Mouse (Mus musculus) myocyte (in vitro differentiated cells): ENCODE results near the gene Bckdhb. TPM values are rescaled to one million over a fixed set of nuclear protein-coding genes. Genes with fewer than 3 reads are reported as not detected.

Experiments used
- H3K27me3 ChIP-seq: one replicate; pipeline ENCODE4 v1.6.1; 2011; ENCODE audit not compliant: control insufficient read depth, insufficient read depth, insufficient read length
- H3K36me3 ChIP-seq: one replicate; pipeline ENCODE4 v1.6.1; 2011; ENCODE audit not compliant: control insufficient read depth, insufficient read depth
- H3K4me2 ChIP-seq: one replicate; pipeline ENCODE4 v1.6.1; 2011; ENCODE audit warnings: low read depth, control low read depth
- H3K4me3 ChIP-seq: one replicate; pipeline ENCODE4 v1.5.1; 2011; ENCODE audit warnings: mild to moderate bottlenecking, control low read depth, moderate library complexity
- H3K79me2 ChIP-seq: one replicate; pipeline ENCODE4 v1.6.1; 2011; ENCODE audit not compliant: control insufficient read depth, insufficient read depth
- H3ac ChIP-seq: one replicate; pipeline ENCODE4 v1.6.1; 2011; ENCODE audit not compliant: control insufficient read depth, insufficient read length
- CEBPB ChIP-seq: IDR thresholded peaks from 2 replicates; pipeline ENCODE4 v1.6.1; 2011; ENCODE audit warnings: mild to moderate bottlenecking, moderate library complexity; ENCODE audit not compliant: poor library complexity, insufficient read depth, severe bottlenecking
- E2F4 ChIP-seq: IDR thresholded peaks from one replicate; pipeline ENCODE4 v1.6.1; 2011; ENCODE audit warnings: mild to moderate bottlenecking, control low read depth, moderate library complexity; ENCODE audit not compliant: insufficient read depth
- MAX ChIP-seq: IDR thresholded peaks from one replicate; pipeline ENCODE4 v1.6.1; 2011; ENCODE audit warnings: low read depth, mild to moderate bottlenecking, control low read depth
- MYOD1 ChIP-seq, 3 experiments: IDR thresholded peaks; one replicate each; pipeline ENCODE4 v1.6.1; 2011; ENCODE audit warnings: control low read depth in 2 of 3, low read depth in 2 of 3, mild to moderate bottlenecking in 2 of 3, moderate library complexity in 1 of 3; ENCODE audit not compliant: insufficient read length in 2 of 3, control insufficient read depth in 1 of 3
- MYOG ChIP-seq, 3 experiments: IDR thresholded peaks; one replicate each; pipeline ENCODE4 v1.6.1; 2011; ENCODE audit warnings: control low read depth in 2 of 3, low read depth in 2 of 3, mild to moderate bottlenecking in 2 of 3; ENCODE audit not compliant: insufficient read length in 2 of 3, control insufficient read depth in 1 of 3, insufficient read depth in 1 of 3
- POLR2A ChIP-seq: IDR thresholded peaks from one replicate; pipeline ENCODE4 v1.6.1; 2011; ENCODE audit warnings: low read depth, mild to moderate bottlenecking, control low read depth, moderate library complexity; ENCODE audit not compliant: insufficient read length
- POLR2AphosphoS2 ChIP-seq: IDR thresholded peaks from one replicate; pipeline ENCODE4 v1.6.1; 2011; ENCODE audit warnings: low read depth, control low read depth; ENCODE audit not compliant: insufficient read length
- REST ChIP-seq: IDR thresholded peaks from one replicate; pipeline ENCODE4 v1.6.1; 2011; ENCODE audit warnings: mild to moderate bottlenecking, control low read depth, moderate library complexity; ENCODE audit not compliant: insufficient read depth, insufficient read length
- SRF ChIP-seq: IDR thresholded peaks from one replicate; pipeline ENCODE4 v1.6.1; 2011; ENCODE audit warnings: low read depth; ENCODE audit not compliant: control insufficient read depth, insufficient read length
- TCF12 ChIP-seq: IDR thresholded peaks from one replicate; pipeline ENCODE4 v1.6.1; 2011; ENCODE audit warnings: mild to moderate bottlenecking, control low read depth; ENCODE audit not compliant: poor library complexity, insufficient read depth, severe bottlenecking
- TCF3 ChIP-seq: IDR thresholded peaks from one replicate; pipeline ENCODE4 v1.6.1; 2011; ENCODE audit warnings: low read depth, control low read depth; ENCODE audit not compliant: insufficient read length
- USF1 ChIP-seq: IDR thresholded peaks from one replicate; pipeline ENCODE4 v1.6.1; 2011; ENCODE audit warnings: low read depth, mild to moderate bottlenecking, control low read depth, moderate library complexity
- polyA plus RNA-seq: library from polyadenylated mRNA; unstranded; fragments of >200 nt; fragmentation: generic; extraction: Trizol; gene quantifications from one replicate; pipeline ENCODE4 v1.2.1, GENCODE M21; 2012; ENCODE audit warnings: missing spikeins

The Bckdhb gene
- polyA plus RNA-seq, 1 experiment = 4.3 TPM

DNA sequence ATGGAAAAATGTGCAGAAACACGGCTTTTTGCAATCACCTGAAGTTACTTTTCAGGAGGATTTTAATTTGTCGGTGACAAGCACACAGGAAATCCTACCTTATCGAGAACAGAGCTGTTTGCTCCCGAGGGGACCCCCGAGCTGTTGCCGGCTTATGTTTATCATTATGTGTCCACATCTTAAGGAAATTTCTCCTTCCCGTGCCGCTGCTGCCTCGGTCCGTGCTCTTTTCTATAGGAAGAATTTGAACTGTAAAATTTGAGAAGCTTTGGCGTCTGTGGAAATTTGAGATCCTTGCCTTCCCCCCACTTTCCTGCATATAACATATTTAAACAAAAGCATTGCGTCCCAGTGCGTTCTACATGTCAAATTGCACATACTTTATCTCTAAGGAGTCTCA lies 189.3 kb downstream of the Bckdhb start:
- H3K27me3 ChIP-seq = no peaks in the 10 kb centered on the region

DNA sequence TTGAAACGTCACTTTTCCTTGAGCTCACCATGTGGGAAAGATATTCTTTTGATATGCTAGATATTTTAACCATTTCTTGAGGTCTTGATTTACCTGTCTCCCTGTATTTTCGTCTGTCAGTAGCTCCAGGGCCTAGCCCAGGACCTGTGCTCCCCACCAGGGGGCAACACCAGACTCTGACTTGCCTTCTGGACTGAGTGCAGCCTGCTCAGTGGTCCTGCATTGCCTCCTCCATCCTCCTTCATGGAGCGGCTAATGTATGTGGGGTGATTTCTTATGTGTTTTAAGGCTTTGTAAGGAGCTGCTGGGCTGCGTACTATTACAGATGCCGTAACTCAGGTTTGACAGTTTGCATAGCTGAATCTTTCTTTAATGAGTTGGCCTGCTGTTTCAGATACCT lies 192.4 kb downstream of the Bckdhb start:
- no peaks in the 10 kb centered on the region for H3K27me3 ChIP-seq
- TF ChIP-seq CEBPB (no peak), MAX (no peak), POLR2A (no peak), TCF3 (no peak), MYOG (IDR thresholded peaks at IDR 0.05; ENCODE audit: control insufficient read depth in 1 of 3, insufficient read depth in 1 of 3, insufficient read length in 2 of 3, low read depth in 2 of 3) (no peak), SRF (no peak)
- no peak overlapping the region for H3K4me2 ChIP-seq
- H3K79me2 ChIP-seq = no peaks in the 10 kb centered on the region
- H3K4me3 ChIP-seq = no peak overlapping the region
- H3K36me3 ChIP-seq = no peaks in the 10 kb centered on the region
- H3ac ChIP-seq = no peak overlapping the region

More for the DNA sequence above, 189.3 kb downstream of the Bckdhb start:
- H3K4me3 ChIP-seq = no peak overlapping the region
- no peaks in the 10 kb centered on the region for H3K36me3 ChIP-seq
- no peak overlapping the region for H3K4me2 ChIP-seq
- TF ChIP-seq POLR2AphosphoS2 = no peak
- no peak for TF ChIP-seq SRF
- no peak for TF ChIP-seq USF1
- no peak for TF ChIP-seq TCF3
- no peak for TF ChIP-seq REST
- no peak for TF ChIP-seq MYOG (IDR thresholded peaks at IDR 0.05; ENCODE audit: control insufficient read depth in 1 of 3, insufficient read depth in 1 of 3, insufficient read length in 2 of 3, low read depth in 2 of 3)
- no peak for TF ChIP-seq MAX
- TF ChIP-seq TCF12 = no peak
- no peak for TF ChIP-seq E2F4
- TF ChIP-seq CEBPB = no peak
- no peak for TF ChIP-seq POLR2A
- no peak for TF ChIP-seq MYOD1 (IDR thresholded peaks at IDR 0.05; ENCODE audit: control insufficient read depth in 1 of 3, insufficient read length in 2 of 3, low read depth in 2 of 3)
- no peaks in the 10 kb centered on the region for H3K79me2 ChIP-seq
- no peak overlapping the region for H3ac ChIP-seq

- H3K36me3 ChIP-seq = no peaks in the 10 kb centered on the region
- no peaks in the 10 kb centered on the region for H3K79me2 ChIP-seq
- H3K27me3 ChIP-seq = no peaks in the 10 kb centered on the region
- no peak overlapping the region for H3ac ChIP-seq
- no peak overlapping the region for H3K4me3 ChIP-seq
- TF ChIP-seq TCF12 = no peak
- TF ChIP-seq POLR2A = no peak
- TF ChIP-seq CEBPB = no peak
- TF ChIP-seq POLR2AphosphoS2 = no peak
- no peak for TF ChIP-seq MYOG (IDR thresholded peaks at IDR 0.05; ENCODE audit: control insufficient read depth in 1 of 3, insufficient read depth in 1 of 3, insufficient read length in 2 of 3, low read depth in 2 of 3)
- TF ChIP-seq REST = no peak
- no peak for TF ChIP-seq SRF
- H3K4me2 ChIP-seq = no peak overlapping the region
These were observed 200.1 kb downstream of the Bckdhb start for GRCm38 (mm10) chr9:84124996-84125395.

DNA sequence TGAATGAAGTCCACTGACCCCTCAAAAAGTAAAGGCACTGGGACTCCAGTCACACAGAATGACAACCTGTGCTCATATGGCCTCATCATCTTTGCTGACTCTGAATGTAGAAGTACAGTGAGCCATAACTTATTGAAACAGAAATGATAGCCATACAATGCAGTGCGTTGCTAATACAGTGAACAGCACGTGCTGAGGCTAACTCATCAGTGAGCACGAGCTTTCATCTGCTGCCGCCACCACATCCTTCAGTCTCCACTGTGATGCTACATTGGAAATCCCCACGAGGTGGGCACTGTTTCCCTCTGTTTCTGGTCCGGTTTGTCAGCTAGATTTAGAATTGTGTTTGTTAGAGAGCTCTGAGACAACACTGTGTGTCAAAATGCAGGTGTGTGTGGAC lies 205.4 kb downstream of the Bckdhb start:
- Histone ChIP-seq H3ac (no peak overlapping the region), H3K27me3 (no peaks in the 10 kb centered on the region), H3K4me2 (no peak overlapping the region), H3K4me3 (no peak overlapping the region), H3K79me2 (no peaks in the 10 kb centered on the region), H3K36me3 (no peaks in the 10 kb centered on the region)
- TF ChIP-seq E2F4 = no peak
- TF ChIP-seq POLR2A = no peak
- TF ChIP-seq USF1 = no peak
- no peak for TF ChIP-seq CEBPB
- TF ChIP-seq TCF12 = no peak
- no peak for TF ChIP-seq SRF
- TF ChIP-seq TCF3 = no peak
- TF ChIP-seq MYOD1 (IDR thresholded peaks at IDR 0.05; ENCODE audit: control insufficient read depth in 1 of 3, insufficient read length in 2 of 3, low read depth in 2 of 3) = no peak
- TF ChIP-seq MYOG (IDR thresholded peaks at IDR 0.05; ENCODE audit: control insufficient read depth in 1 of 3, insufficient read depth in 1 of 3, insufficient read length in 2 of 3, low read depth in 2 of 3) = no peak
- no peak for TF ChIP-seq POLR2AphosphoS2
- no peak for TF ChIP-seq MAX
- no peak for TF ChIP-seq REST

DNA sequence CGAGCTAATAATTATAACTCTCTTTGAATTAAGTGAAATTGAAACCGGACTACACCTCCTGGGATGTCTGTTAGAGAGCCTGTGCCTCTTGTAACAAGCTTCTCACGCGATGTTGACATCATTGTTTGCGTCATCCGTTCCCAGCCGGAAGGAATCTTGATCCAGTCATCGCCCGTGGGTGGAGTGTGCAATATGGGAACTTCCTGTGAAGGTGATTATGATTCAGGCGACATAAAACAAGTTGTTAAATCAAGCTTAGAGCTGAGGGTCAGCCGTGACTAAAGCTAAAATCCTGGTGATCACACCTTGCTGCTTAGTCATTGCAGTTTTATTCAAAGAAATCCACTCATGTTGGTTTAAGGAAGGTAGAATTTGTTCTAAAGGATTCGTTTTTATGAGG lies 210.1 kb downstream of the Bckdhb start:
- no peaks in the 10 kb centered on the region for H3K79me2 ChIP-seq
- H3K4me3 ChIP-seq = no peak overlapping the region
- H3K36me3 ChIP-seq = no peaks in the 10 kb centered on the region
- TF ChIP-seq CEBPB = no peak
- no peak for TF ChIP-seq REST
- TF ChIP-seq POLR2A = no peak
- TF ChIP-seq MAX = no peak
- TF ChIP-seq MYOD1 (IDR thresholded peaks at IDR 0.05; ENCODE audit: control insufficient read depth in 1 of 3, insufficient read length in 2 of 3, low read depth in 2 of 3) = no peak
- TF ChIP-seq MYOG (IDR thresholded peaks at IDR 0.05; ENCODE audit: control insufficient read depth in 1 of 3, insufficient read depth in 1 of 3, insufficient read length in 2 of 3, low read depth in 2 of 3) = no peak
- H3ac ChIP-seq = no peak overlapping the region
- no peaks in the 10 kb centered on the region for H3K27me3 ChIP-seq
- no peak overlapping the region for H3K4me2 ChIP-seq
